Mouse (Mus musculus): ENCODE measurements at regions not wholly inside any gene's neighbourhood (a gene's known extent, or its start where the extent isn't known, plus 50 kb on each side); places are given as distances from the start of the nearest gene placed in this dataset.

DNA sequence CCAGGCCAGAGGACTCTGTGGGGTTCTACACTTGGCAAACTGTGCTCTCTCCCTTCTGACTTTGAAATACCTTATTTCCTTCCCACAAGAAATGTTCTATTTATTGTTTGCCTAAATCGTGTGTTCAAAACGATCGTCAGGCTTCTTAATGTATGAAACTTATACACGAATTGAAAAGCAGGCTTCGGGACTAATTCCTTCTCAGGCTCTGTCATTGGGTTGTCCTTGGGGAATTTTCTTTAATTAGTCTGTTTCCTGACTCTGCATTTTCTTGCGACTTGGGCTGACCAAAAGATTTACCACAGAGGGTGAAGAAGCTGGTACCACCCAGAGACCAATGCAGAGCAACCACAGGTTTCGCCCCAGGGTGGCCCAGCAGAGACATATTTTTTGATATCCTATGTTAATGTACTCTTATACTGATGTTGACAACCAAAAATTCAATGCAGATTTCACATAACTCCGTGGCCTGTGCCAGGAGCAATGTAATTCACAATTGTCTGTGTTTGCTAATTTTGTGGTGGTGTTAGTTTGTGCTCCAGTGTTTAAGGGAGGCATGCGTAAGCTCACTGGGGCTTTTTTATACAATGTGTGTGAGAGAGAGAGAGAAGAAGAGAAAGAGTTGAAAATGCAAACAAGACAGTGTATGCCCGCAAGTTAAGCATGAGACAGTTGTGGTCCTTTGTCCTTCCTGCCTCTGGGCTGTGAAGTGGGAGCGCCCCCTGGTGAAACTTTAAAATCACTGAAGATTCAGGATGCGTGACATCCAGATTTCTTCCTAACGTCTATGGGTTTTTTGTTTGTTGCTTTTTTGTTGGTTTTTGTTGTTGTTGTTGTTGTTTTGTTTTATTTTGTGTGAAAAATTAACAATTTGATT lies 452.7 kb downstream of the Sox2 start:
- ATAC-seq: peak; percentile 50

GRCm38 (mm10) chr3:35104884-35105283 lies 454.7 kb downstream of the Sox2 start:
- no peak for ATAC-seq

- no peak for ATAC-seq
Observed at GRCm38 (mm10) chr3:35106097-35106496, 455.9 kb downstream of the Sox2 start.

DNA sequence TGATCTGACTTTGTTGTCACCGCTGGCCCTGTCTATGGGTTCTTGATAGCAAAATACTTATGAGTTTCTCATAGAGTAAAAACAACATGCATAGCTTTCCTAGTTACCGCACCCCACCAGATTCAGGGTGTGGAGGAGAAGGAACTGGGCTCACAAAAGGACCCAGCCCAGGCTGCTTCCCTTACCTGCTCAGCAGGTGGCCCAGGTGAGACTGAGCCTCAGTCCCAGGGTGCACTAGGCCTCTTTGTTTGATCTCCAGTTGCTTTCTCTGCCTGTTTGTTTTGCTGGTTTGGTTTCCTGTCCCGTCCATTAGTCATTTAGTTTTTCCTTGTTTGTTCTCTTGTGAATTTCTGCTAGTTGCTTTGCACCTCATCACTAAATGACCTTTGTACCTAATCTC lies 483.3 kb downstream of the Sox2 start:
- ATAC-seq: no peak

GRCm38 (mm10) chr3:35141500-35142220 lies 491.5 kb downstream of the Sox2 start:
- ATAC-seq: no peak

DNA sequence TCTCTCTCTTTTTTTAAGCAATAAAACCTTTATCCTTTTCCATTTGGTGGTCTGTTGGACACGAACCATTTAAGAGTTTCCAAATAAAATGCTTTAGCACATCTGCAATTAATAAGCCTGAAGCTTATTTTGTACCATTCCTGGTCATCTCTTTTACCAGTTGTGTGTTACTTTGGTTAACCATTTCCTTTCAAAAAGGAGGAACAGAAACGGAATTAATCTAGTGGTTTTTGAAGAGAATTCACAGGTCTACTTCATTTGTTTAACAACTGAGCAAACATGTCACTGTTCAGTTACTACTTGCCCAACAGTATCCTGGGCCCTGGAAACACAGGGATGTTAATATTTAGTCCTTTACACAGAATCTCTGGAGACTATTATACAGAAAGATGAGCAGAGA lies 492.5 kb downstream of the Sox2 start:
- no peak for ATAC-seq

DNA sequence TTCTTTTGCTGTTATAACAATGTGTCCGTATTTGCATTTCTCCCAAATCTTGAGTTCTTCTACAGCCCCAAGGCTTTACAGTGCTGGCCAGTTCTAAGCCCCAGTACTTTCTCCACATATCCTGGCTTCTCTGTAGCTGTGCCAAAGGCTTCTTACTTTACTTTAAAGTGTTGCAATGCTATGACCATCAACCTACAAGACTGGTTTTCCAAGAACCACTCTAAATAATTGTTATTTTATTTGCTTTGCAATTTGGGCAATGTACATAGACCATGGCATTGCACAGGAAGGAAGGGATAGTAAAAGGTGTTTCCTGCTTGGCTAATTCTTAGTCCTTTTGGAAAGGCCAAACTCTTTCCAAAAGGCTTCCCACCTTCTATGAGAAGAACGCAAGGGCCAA lies 495.4 kb downstream of the Sox2 start:
- no peak for ATAC-seq

GRCm38 (mm10) chr3:35146681-35147080 lies 496.5 kb downstream of the Sox2 start:
- no peak for ATAC-seq

- ATAC-seq: no peak
Observed at GRCm38 (mm10) chr3:35149251-35149691, 499.1 kb downstream of the Sox2 start.

- no peak for ATAC-seq
Observed at GRCm38 (mm10) chr3:35152191-35152590, 502.0 kb downstream of the Sox2 start.

DNA sequence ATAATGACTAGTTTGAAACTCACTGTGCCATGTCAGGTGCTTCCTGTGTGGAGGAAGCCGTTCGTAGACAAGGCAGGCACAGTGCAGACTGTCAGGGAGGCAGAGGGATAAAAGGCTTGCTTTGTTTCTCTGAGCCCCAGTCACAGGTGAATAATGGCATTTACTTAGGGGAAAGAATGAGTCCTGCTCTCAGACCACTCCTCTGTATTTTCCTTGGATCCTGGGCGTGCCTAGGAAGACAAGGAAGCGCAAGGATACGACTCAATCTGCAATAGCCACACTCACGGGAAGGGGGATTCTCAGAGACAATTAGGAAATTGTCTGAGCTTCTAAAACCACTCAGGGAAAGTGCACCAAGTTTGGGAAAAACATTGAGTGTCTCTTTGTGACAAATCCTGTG lies 504.1 kb downstream of the Sox2 start:
- no peak for ATAC-seq

DNA sequence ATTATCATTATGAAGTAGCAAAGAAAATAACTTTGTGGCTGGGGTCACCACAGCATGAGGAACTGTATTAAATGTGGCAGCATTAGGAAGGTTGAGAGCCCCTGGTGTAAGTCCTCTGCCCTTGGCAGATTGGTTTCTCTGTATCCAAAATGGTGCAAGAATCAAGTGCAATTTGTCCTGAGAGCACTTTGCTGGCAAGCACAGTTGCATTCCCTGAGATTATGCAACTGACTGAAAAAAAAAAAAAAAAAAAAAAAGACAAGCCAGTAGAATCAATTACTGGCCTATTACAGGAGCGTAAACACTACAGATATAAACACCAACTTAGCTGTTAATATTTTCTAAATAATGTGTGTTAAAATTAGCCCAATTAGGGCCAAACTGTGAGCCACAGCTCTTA lies 518.5 kb downstream of the Sox2 start:
- ATAC-seq: no peak

DNA sequence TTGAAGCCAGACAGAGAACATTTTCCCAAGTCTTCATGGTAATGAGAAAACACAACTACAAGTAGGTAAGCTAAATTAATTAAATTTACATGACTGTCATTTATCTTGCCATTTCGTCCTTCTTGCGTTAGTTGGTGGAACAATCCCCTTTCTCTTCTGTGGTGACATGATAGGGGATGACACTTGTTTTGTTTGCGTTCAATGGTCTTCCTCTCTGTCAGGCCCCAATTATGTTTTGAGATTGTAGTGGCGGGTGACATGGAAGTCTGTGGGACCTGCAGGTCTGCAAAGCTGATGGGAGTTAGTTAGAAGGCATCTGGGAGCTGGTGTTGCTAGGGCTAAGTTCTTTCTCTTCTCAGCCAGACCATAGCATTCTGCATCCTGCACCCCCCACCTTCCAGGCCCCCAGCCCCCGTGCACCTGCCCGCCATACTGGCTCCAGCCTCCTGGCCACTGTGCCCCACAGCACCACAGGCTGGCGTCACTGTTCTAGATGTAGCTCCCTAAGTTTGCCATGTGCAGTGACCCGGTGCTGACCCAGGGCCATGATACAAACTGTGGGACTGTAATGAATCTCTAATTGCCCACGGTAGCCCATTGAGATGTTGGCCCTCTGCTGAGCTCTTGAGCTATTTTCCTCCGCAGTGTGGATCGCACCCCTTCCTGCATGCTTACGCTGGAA lies 528.7 kb downstream of the Sox2 start:
- no peak for ATAC-seq

GRCm38 (mm10) chr3:35208526-35208925 lies 545.4 kb upstream of the Atp11b start:
- no peak for ATAC-seq

DNA sequence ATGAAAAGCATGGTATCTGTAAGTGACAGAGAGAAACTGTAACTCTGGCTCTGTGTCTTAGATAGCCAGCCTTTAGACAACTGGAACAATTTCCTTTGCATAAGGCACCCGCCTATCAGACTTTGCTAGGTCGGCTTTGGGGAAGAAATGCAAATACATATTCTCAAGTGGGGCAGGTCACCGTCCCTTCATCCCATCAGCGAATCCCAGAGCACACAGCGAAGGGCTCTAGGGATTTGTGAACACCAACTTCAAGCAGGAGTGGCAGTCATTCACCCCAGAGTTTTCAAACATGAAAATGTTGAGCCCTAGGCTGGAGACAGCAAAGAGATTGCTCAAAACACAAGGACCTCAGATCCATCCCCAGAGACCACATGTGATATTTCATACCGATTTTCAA lies 534.5 kb upstream of the Atp11b start:
- ATAC-seq: no peak

- ATAC-seq: no peak
Observed at GRCm38 (mm10) chr3:35221183-35221582, 532.7 kb upstream of the Atp11b start.

GRCm38 (mm10) chr3:35222251-35222650 lies 531.7 kb upstream of the Atp11b start:
- ATAC-seq: no peak

DNA sequence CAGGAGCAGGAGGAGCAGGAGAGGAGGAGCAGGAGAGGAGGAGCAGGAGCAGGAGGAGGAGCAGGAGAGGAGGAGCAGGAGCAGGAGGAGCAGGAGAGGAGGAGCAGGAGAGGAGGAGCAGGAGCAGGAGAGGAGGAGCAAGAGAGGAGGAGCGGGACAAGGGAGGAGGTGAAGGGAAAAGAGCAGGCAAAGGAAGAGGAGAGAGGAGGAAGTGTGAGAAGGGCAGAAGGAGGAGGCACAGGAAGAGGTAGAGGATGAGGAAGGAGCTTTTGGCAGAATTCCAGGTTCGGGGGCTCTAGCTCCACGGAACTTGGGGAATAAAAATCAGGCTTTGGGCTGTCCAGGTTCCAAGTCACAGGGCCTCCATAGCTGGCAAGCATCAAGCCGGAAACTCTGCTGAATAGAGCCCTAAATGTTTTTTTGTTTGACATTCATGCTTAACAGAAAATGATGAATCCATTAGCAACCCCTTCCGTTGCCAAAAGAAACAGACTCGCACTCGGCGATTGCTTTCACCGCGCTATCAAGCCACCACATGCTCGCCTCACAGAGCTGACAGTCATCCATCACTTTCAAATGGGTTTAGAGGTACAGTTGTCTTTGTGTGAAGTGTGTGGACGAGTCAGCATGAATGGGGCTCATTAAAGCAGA lies 528.7 kb upstream of the Atp11b start:
- no peak for ATAC-seq

DNA sequence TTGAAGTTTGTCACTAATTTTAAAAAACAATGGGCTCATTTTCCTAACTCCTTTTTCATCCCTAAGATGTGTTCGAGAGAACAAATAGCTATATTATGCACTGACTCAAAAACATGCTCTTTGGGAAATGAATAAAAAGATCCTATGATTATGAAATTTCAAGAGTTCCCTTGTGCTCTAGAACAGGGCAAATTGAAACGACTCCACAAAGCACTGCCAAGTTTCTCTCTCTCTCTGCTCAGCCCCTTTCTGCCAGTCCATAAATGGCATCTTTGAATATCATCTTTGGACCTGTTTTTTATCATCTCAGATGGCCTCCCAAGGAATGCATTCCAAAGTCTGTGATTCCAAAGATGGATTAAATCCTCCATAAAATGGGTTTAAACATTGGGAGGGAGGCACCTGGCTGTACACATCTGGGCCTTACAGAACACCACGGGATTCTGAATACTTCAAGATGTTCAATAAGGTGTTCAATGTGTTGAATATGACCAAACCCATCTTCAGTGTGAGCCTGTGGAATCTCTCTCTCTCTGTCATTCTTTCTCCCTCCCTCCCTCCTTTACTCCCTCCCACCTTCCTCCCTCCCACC lies 528.0 kb upstream of the Atp11b start:
- ATAC-seq: no peak

GRCm38 (mm10) chr3:35231158-35231928 lies 522.6 kb upstream of the Atp11b start:
- ATAC-seq: no peak

GRCm38 (mm10) chr3:35232487-35232886 lies 521.4 kb upstream of the Atp11b start:
- ATAC-seq: no peak

- ATAC-seq: no peak
Observed at GRCm38 (mm10) chr3:35235066-35235465, 518.8 kb upstream of the Atp11b start.

Data from inflammation-experienced regulatory T-cells, adult 6 months (primary cell).